Mouse (Mus musculus) layer of hippocampus, adult 9-10 months (tissue): Measurements from ENCODE around the gene Olfml3.

Source experiments
- DNase-seq: peaks from one replicate; pipeline ENCODE4 v3.0.0; 2022; ENCODE audit warnings: low spot score

The Olfml3 gene

DNA sequence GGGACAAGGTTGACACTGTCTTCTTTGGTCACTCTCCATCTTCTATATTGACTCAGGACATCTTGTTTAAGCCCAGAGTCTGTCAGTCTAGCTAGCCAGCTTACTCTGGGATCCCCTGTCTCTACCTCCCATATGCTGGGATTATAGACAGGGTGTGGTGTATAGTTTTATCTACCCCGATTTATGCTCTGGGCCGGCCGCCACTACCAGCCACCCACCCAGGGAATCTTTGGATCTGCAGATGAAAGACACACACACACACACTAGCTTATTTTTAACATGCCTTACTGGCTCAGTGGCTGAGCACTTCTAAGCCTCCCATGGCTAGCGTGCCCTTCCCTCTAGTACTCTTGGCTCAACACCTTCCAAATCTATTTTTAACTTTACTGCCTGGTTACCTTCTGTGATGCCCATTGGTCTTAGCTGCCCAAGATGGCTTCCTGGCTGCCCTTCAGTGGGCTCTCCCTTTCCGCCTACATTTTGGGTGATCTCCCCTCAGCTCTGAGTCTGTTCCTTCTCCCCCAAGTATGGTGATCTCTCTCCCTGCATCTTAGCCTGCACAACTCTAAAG, 28.2 kb downstream of the Olfml3 start:
- no peak for DNase-seq

DNA sequence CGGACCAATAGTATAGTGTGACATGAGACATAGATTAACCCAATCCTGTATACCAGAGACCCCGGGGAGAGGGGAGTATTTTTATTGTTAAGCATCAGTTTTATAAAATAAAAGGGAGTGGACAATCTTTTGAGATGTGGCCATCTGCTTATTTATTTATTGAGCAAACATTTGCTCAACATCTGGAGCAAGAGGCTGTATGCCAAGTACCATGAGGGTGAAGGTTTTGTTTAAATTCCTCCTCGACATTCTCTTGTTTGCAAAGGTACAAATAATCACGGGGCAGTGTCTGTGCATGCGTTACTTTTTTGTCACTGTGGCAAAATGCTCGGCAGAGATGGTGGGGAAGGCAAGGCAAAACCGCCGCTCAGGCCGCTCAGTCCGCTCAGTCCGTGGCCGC, 32.4 kb downstream of the Olfml3 start:
- DNase-seq = no peak

- DNase-seq = no peak
Measured at GRCm38 (mm10) chr3:103704661-103705060, 33.1 kb downstream of the Olfml3 start.

DNA sequence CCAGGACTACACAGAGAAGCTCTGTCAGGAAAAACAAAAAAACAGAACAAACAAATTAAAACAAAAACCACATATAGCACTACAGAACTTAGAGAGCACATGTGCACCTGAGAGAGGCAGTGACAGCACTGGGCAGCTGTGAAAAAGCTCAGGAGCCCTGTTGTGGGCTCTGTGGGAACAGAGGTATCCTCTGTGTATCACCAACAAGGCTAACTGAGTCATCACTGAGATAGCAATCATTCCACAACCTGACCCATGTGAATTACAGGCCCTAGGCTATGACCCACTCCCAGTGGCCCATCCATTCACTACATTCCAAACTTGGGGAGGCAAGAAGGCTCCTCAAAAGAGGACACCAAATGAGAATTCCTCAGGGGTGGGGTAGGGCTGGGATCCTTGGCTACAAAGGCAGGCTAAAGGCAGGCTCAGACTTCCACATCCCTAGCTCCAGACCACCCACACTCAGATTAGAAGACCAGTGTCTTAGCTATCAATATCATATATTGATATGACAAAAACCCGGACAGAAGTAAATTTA, 41.3 kb downstream of the Olfml3 start:
- DNase-seq = no peak

GRCm38 (mm10) chr3:103695556-103695955, 42.2 kb downstream of the Olfml3 start:
- DNase-seq = no peak

GRCm38 (mm10) chr3:103690506-103690905, 47.3 kb downstream of the Olfml3 start:
- DNase-seq = no peak

DNA sequence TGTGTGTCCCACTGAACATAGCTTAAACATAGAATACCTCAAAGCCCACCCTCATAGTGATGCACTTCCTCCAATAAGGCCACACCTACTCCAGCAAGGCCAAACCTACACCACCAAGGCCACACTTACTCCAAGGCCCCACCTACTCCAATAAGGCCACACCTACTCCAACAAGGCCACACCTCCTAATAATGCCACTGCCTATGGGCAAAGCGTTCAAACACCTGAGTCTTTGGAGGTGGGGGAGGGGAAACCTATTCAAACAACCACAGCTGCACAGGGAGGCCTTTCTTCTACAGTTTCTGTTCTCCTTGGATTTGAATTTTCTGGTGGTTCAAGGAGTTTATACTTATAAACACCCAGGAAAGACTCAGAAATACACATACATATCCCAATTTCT, 48.8 kb downstream of the Olfml3 start:
- DNase-seq = no peak

- no peak for DNase-seq
Measured at GRCm38 (mm10) chr3:103683966-103684319, 53.9 kb downstream of the Olfml3 start.

- DNase-seq = no peak
Measured at GRCm38 (mm10) chr3:103683234-103683965, 54.4 kb downstream of the Olfml3 start.

GRCm38 (mm10) chr3:103682473-103682872, 55.3 kb downstream of the Olfml3 start:
- DNase-seq = no peak

- no peak for DNase-seq
Measured at GRCm38 (mm10) chr3:103678811-103679210, 59.0 kb downstream of the Olfml3 start.

DNA sequence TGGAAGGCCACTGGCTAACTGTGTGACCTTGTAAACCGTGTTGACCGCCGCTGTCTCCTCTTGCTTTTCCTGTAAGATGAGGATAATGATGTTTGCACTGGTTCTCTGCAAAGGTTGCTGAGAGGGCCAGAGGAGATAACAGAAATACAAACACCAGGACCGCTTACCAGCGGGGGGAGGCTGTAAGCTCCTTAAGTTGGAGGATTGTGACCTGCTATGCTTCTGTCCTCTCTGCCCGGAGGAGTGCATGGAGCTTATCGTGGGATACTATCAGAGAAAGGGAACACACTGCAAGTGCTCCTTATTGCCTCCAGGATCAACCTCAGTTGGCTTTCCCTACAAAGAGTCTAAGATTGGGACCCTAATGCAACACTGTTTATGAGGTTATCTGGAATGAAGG, 65.1 kb downstream of the Olfml3 start:
- no peak for DNase-seq
